Mouse (Mus musculus) heart, postnatal 4 days (tissue): ENCODE measurements around the gene Galnt17. TPM values are rescaled to one million over a fixed set of nuclear protein-coding genes. Genes with fewer than 3 reads are reported as not detected.

Source experiments
- DNase-seq: peaks from one replicate; pipeline ENCODE4 v3.0.0; 2021
- total RNA-seq, 2 experiments: library from RNA; stranded (reverse); gene quantifications; 2 replicates each; pipeline ENCODE4 v1.2.3; 2021

Gene Galnt17
- total RNA-seq, 2 experiments from 2014 or later = 5.8 to 6.0 TPM

DNA sequence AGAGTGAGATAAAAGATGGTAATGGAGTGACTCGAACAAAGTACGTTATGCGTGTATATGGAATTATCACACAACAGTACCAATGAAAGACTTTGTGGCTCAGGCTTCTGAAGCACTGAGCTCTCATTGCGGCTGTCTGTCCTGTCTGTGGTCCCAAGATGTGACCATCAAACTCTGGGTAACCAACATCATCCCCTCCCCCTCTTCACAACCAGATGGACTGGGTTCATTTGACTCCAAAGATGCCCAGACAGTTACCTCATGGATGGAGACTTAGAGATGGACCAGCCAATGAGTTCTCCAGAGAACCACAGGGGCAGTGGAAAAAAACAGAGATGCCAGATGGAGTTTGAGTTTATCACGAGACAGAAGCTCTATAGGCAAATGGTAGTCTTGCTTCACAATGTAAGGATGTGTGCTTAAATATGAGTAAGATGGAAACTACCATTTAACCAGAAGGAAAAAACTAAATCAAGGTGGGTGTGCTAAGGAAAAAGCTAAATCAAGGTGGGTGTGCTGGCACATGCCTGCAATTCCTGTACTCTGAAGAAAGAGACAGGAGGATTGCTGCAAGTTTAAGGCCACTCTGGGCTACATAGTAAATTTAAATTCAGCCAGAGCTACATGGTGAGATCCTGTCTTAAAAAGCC, 190.8 kb downstream of the Galnt17 start:
- DNase-seq = no peak

DNA sequence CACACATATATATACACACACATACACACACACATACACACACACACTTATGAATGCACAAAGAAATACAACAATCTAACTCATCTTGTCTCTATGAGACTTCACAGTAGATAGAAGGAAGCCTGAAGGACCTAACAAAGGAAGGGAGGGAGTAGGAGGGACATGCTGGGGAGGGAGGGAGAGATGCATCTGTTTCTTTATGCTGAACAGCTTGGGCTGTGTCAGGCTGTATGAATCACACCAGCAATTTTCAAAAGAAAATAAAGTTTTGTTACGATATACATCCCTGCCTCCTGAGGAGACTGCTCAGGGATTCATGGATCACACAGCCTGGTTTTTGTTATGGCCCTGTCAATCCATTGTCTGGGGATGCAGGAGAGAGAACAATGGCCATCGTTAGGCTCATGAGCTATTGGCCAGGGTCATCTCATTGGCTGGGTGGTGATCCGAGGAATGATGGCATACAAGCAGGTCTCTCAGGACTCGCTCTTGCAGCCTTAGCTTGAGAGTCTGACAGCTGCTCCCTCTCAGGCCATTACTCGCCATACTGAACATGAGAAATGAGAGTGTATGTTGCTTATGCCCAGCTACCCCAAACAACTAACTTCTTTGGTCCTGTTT, 194.3 kb downstream of the Galnt17 start:
- DNase-seq = no peak

DNA sequence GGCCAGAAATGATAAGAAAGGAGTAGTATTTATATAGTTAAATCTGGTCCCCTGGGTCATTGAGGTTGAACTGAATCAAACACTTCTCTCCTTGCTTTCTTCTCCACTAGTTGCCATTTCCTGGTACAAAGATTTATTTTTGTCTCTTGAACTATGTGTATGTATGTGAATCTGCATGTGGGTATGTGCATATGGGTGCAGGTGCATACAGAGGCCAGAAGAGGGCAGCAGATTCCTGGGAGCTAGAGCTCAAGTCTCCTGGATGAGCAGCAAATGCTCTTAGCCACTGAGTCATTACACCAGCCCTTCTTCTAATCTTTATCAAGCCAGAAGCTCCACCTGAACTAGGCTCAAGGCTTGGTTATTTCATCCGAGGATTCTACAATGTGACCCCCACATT, 201.1 kb downstream of the Galnt17 start:
- DNase-seq = no peak

DNA sequence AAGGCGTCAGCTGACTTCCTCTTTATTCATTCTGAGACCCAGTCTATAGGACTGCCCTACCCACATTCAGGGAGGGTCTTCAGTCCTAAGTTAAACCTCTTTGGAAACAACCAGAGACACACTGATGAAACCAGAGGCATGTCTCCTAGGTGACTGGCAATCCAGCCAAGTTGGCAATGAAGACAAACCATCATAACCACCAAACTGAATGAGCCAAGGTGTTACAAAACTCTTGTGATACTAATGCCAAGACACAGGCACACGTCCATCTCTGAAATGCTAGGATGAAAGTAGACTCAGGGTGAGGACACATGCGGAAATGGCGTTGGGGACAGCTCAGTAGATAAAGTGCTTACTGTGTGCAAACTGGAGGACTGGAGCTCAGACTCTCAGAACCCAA, 211.5 kb downstream of the Galnt17 start:
- no peak for DNase-seq

DNA sequence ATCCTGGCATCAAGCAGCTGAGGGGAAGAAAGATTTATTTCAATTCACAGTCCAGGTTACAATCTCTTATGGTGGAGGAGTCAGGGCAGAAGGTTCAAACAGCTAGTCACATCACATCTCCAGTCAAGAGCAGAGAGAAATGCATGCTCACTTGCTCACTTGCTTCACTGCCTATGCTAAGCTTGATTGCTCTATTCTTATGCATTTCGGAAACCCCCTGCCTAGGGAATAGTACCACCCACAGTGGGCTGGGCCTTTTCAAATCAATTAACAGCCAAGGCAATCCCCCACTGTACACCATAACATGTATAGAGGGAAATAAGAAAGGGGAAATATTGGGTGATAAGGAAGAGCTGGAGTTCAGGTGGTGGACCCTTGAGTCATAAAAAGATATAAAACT, 212.7 kb downstream of the Galnt17 start:
- DNase-seq = no peak

DNA sequence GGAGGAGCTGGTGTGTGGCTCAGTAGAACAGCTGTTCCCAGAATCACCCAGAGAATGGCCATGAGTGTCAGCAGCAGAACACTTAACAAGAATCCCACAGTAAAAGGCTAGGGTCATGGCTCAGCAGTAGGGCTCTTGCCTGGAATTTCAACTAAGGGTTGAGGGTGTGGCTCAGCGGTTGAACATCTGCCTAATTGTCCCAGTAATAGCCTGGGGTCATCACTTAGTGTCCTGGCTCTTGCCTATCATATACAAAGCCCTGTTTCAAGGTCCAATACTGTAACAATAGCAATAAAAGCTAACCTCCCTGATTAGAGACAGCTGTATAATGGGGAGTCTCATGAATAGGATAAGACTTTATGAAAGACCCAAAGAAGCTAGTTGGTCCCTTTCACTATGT, 213.5 kb downstream of the Galnt17 start:
- DNase-seq = no peak

DNA sequence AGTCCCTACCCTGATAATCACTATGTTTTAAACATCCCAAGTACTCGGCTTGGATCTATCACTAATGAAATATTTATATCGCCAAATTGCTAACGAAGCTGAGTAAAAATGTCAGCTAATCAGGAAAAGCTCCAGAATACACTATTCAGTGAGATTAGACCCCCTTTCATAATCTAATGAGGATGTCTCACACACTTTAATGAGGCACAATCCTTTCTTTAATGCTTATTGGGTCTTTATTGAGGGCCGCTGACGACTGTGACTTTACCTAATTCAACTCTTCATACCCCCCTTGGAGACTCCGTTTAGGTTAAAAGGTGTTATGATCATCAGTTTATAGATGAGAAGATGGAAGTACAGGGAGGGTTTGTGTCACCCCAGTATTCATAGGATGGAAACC, 214.2 kb downstream of the Galnt17 start:
- no peak for DNase-seq

DNA sequence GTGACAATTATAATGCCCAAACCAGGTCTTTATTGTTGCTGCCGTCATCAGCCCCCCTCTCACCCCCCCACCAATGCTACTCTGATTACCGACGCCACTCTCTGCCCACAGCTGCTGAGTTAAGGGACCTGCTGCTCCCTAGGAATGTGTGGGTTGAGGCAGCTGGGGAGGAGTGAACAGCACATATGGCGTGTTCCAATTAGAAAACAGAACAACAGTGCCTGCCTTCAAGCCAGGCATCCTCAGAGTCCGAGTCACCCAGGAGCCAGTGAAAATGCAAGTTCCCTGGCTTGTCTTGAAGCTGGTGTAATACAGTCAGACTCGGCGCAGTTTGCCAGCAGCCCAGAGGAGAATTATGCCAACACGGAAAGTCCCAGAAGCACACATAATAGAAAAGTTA, 218.4 kb downstream of the Galnt17 start:
- no peak for DNase-seq

DNA sequence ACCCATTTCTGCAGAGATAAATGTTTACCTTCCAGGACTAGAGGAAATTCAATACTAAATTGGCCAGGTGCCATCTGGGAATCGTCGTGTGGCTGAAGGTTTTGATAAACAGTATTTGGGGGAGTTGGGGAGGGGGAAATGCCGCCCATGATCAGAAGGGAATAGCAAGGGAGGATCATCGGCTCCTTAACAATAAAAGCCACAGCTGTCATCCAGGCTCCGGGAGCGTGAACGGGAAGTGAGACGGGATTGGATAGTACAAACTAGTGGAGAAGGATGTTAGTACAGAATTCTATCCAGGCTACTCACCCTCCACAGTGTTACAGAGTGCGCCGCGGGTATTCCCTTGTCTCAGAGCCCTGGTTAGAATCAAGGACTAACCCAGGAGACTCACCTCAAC, 219.4 kb downstream of the Galnt17 start:
- DNase-seq = no peak

DNA sequence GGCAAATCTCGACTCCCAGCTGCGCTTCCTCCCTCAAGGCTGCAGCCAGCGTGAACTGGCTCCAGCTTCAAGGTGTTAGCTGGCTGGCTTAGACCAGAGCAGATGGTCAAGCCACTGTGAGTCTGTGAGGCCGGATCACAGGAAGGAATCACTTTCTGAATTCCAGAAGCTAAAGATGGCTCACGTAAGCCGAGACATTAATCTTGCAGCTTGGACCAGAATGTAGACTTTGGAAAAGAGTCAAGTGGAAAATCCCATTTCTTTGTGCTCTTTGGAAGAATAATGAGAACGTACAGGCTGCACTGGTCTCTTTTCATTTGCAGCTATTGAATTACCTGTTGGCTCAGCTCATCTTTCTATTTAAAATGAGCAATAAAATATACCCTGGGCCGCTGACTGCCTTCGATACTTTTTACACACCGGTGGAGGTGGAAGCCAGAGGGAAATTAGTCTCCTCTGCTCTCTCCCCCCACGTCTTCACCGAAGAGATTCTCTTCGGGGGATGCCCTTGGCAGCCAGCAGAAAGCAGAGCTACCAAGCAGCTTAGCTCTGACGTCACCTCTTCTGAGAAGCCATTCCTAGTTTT, 225.1 kb downstream of the Galnt17 start:
- DNase-seq = no peak

DNA sequence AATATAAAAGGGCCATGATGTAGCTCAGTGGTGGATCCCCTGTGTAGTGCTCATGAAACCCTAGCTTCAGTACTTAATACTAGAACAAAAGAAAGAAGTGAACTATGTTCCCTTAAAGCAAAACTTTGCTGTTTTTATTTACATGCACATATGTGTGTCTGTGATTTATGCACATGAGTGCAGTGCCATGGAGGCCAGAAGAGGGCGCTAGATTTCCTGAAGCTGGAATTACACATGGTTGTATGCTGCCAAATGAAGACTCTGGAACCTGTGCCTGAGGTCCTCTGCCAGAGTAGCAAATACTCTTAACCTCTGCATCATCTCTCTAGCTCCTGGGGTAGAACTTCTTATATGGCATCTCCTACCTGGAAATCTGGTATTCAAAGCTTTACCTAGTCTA, 230.6 kb downstream of the Galnt17 start:
- DNase-seq = no peak

DNA sequence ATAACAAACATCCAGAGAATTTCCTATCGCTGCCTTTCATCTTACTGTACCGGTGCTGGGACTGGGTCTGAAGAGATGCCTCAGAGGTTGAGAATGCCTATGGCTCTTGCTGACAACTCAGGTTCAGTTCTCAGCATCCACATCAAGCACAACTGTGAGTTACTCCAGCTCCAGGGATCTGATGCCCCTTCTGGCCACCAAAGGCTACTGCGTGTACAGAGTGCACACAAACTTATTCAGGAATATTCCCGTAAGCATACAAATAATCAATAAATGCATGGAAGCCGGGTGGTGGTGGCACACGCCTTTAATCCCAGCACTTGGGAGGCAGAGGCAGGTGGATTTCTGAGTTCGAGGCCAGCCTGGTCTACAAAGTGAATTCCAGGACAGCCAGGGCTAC, 232.5 kb downstream of the Galnt17 start:
- DNase-seq = no peak

DNA sequence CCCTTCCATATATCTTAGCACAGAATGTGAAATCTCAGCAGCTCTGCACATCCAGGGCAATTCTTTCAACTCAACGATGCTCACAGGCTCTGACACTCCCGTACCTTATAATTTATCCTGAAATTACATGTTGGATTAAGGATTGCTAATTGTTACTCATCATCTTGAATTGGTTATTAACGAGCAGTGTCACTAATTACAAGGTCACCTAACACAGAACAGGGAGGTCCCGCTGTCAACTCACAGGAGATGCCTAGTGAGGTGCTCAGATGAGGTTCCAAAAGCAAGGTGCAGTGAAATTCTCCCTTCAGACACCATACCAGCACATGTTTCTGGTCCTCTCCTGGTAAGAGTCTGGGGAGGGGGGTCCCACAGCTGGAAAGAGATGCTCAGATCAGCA, 234.0 kb downstream of the Galnt17 start:
- no peak for DNase-seq

DNA sequence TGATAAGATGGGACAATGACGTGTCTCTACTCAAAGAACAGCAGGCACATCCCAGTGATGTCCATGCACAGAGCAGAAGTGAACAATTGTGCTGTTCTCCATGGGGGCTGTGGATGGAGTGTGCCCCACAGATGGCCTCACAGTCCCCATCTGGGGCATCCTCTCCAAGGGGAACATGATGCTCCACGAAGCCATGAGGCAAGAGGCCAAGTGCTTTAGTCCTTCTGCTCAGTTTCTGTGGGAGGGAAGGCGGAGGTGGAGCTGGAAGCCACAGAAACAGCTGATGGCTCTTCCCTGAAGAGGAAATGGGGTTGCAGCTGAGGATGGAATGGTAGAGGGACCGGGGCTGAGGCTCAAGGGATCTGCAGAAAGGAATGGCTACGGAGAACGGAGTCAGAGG, 243.1 kb downstream of the Galnt17 start:
- DNase-seq = no peak

DNA sequence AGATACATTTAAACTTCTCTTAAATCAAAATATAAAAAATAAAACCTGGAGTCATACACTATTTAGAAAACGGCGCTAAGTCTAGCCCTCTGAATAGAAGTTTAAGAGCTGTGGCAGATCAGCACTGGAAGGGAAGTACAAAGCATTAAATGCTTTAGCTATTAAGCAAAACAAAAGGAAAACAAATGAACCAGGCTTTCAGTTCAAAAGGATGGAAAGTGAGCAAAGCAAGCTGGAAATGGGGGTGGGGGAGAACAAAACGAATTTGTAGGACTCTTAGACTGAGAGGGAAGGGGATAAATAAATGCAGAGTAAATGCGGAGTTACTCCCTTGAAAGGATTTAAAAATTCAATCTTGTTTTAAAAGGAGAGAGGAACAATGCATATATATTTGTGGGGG, 259.8 kb downstream of the Galnt17 start:
- no peak for DNase-seq

DNA sequence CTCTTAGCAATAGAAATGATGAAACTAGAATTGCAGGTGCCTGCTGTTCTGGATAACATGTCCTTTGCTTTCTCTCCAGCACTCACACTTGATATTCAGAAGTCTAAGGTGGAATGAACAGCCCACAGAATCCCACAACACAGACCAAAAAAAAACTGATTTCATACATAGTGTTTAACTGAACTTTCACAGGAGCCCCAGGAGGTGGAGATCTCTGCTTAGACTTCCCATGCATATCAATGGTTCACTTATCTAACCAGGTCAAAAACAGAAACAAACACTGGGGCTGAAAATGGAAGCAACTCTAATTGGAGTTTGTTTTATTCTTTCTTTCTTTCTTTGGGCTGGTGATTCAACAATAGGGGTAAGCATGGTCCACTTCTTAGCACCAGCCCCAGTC, 265.2 kb downstream of the Galnt17 start:
- DNase-seq = no peak

DNA sequence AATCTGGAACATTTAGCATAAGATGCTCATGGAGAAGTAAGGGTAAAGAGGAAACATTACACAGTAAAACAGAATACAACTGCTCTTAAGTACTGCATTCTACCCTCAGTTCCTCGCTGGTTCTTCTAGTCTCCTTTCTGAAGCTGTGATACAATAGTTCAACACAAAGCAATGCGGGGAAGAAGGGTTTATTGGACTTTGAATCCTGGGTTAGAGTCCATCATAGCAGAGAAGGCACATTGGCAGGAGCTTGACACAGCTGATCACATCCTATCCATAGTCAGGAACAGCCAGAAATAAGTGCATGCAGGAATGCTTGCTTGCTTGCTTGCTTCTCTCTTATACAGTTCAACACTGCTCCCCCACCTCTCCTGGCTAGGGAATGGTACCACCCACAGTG, 267.9 kb downstream of the Galnt17 start:
- DNase-seq = no peak

DNA sequence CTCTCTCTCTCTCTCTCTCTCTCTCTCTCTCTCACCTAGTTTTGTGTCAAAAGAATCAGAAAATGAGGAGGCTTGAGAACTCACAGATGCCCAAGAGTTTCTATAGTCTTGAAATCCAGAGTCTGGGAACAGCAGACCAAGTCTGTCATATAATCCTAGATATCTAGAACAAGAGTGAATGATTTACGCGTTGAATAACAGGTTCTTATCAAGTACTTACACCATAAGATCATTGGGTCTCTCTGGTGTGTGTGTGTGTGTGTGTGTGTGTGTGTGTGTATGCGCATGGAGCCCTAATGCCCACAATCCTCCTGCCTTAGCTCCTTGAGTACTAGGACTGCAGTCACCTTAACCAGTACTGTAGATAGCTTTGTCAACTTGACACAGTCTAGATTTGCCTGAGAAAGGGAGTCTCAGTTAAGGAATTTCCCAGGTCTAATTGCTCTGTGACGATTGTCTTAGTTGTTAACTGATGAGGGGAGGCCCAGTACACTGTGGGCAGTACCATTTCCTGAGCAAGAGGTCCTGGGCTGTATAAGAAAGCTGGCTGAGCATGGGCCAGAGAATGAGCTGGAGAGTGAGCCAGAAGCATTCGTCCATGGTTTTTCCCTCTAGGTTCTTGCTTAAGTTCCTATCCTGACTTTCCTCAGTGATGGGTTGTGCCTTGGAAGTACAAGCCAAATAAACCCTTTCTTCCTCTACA, 268.5 kb downstream of the Galnt17 start:
- DNase-seq = no peak

DNA sequence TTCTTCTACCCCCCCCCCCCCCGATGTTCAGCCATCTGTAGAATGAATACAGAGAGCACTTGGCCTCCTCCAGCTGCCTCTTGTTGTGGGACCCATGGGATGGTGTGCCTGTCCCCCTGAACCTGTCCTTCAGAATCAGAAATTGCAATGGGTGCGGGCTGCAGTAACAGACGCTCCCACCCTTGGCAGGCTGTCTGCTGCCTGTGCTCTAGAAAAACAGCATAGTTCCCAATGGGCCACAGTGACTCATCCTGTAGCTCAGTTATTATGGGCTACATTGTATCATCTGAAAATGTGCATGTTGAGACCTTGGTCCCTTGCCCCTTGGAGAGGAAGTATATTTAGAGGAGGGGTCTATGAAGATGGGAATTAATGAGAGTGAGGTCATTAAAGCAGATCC, 283.8 kb downstream of the Galnt17 start:
- peak; percentile 8 for DNase-seq

DNA sequence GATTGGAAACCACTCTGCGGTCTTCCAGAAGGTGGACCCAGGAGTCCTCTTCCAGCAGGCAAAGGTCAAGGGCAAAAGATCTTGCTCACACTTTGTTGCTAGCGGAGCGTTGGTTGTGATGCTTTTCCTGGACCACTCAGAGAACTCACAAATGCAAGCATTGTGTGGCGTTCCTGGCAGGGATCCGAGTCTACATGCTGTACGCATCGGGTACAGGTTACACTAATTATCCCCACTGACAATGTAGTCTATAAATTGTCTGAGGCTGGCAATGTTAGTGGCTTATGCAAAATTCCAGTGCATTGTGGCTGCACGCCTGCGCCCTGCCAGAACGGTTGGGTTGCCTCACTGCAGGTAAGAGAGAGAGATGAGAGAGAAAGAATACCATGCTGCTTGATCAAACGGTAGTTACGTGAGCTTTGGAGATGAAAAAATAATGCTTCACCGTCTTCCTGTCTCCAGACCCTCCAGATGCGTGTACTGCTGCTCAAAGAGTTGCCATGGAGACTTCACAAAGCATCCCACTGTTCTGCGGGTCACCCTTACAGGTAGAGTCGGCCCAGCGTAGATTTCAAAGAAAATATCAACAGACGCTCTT, 285.8 kb downstream of the Galnt17 start:
- no peak for DNase-seq

DNA sequence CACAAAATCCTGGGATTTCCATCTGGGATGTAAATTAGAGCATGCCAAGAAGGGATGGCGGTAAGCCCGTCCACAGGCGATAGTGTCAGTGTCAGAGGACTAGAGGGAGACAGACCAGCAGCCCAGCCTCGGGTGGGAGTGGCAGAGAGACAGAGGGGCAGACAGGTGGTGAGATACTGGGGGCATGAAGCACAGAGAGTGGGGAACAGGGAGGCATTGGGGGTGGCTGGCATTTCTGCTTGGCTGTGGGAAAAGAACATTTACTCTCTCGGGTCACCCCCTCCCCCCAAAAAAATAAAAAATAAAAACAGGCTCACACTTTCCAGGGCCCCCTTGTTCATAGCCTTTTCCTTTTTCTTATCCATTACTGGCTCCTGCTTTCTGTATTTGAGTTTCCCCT, 287.4 kb downstream of the Galnt17 start:
- no peak for DNase-seq

DNA sequence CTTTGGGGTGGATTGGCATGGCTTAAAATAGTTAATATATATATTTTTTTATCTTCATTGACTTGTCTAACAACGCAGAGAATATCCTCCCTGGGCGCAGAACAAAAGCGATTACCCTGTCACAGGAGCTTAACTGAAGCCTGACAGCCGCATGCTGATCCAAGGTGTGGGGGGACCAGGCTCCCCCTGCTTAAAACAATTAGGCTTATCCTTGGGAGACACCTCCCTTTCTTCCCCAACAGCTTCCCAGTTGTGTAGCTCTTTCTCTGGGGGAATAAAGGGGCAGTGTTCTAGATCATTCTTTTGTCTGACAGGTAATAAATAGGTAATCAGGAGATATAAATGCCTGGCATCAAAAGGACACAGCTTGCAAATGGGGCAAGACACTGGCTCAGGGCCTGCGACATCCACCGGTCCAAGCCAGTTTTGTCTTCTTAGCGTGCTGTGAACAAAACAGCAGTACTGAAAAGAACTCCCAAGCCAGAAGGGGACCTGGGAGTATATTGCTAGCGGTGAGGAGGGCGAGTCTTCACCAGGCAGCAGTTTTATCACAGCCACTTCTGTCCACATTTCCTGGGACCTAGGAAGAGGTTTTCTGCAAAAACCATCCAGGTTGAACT, 288.8 kb downstream of the Galnt17 start:
- DNase-seq = no peak

DNA sequence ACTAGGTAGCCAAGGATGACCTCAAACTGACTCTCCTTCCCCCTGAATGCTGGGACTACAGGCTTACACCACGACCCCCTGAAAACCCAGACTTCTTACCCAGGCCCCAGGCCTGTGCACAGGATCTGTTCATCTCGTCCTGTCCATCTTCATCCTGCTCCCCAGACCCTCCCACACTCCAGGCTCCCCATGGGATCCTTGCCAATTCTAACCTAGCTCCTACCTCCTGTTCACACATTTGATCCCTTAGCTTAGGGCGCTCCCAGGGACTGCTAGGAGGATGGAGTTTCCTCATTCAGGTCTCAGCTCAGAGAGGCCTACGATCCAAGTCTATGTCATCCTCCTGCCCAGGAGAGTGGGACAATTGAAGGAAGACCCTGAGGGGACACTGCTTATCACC, 292.2 kb downstream of the Galnt17 start:
- no peak for DNase-seq
